Mouse (Mus musculus): ENCODE data around the gene Ubxn11.

- no peak for TF ChIP-seq MAFK (IDR thresholded peaks at IDR 0.05; ENCODE audit: borderline replicate concordance, low read depth, low read length)
- peak; percentile 84 for TF ChIP-seq EP300 (IDR thresholded peaks at IDR 0.05; ENCODE audit: low read depth in 1 of 2, low read length in 2 of 2)
- no peak for TF ChIP-seq MEF2A (IDR thresholded peaks at IDR 0.05; ENCODE audit: extremely low read depth, insufficient replicate concordance, low read depth, low read length, poor library complexity, severe bottlenecking)
- no peak for TF ChIP-seq BHLHE40 (IDR thresholded peaks at IDR 0.05; ENCODE audit: borderline replicate concordance, low read depth, low read length)
- TF ChIP-seq GABPA (IDR thresholded peaks at IDR 0.05; ENCODE audit: low read depth, low read length): no peak
- peak; percentile 90 to 99 (median 92) for TF ChIP-seq CTCF (IDR thresholded peaks at IDR 0.05 in 2 of 3, conservative IDR thresholded peaks at IDR 0.05 in 1 of 3; ENCODE audit: control insufficient read depth in 1 of 3, insufficient read depth in 1 of 3, low read depth in 2 of 3, low read length in 3 of 3, poor library complexity in 1 of 3, severe bottlenecking in 1 of 3)
- peak in 1 of 2 experiments; percentile 68; a peak in 2 of 4 replicates for TF ChIP-seq POLR2A (IDR thresholded peaks at IDR 0.05; ENCODE audit: control insufficient read depth in 1 of 2, insufficient read depth in 1 of 2, low read depth in 1 of 2, low read length in 2 of 2, poor library complexity in 1 of 2)
- peak; percentile 77 for TF ChIP-seq ZC3H11A (IDR thresholded peaks at IDR 0.05; ENCODE audit: low read depth, low read length)
- TF ChIP-seq JUND (IDR thresholded peaks at IDR 0.05; ENCODE audit: low read depth, low read length): peak; percentile 50; the same call in 1 of the 2 replicates
- no peak for TF ChIP-seq POLR2AphosphoS5 (IDR thresholded peaks at IDR 0.05; ENCODE audit: borderline replicate concordance, low read depth, low read length)
- TF ChIP-seq ZMIZ1 (IDR thresholded peaks at IDR 0.05; ENCODE audit: low read depth, low read length): no peak
These were observed 21.5 kb downstream of the Ubxn11 start for GRCm38 (mm10) chr4:134123680-134124551.

Measured in MEL (cell line).